Mouse (Mus musculus) megakaryocyte, adult 5-6 weeks (primary cell): ENCODE results near the gene Cdh3. TPM values are rescaled to one million over a fixed set of nuclear protein-coding genes. Genes with fewer than 3 reads are reported as not detected.

ENCODE experiments used
- ATAC-seq: 2 replicates; pipeline ENCODE4 v1.8.0; 2016; ENCODE audit warnings: mild to moderate bottlenecking, inconsistent platforms; ENCODE audit not compliant: poor library complexity, severe bottlenecking
- total RNA-seq, 2 experiments: library from RNA; stranded (forward) in 1 of 2; stranded (reverse) in 1 of 2; fragments of 153-499, 151-499 nt in 1 of 2; fragments of 221-1000, 200-1000 nt in 1 of 2; gene quantifications; 2 replicates each; pipeline versions ENCODE4 v1.2.3 to v1.2.4; 2015 to 2017

Cdh3 gene
- total RNA-seq (2015) (not detected in 2 replicates), total RNA-seq (2017) (not detected in 2 replicates)

DNA sequence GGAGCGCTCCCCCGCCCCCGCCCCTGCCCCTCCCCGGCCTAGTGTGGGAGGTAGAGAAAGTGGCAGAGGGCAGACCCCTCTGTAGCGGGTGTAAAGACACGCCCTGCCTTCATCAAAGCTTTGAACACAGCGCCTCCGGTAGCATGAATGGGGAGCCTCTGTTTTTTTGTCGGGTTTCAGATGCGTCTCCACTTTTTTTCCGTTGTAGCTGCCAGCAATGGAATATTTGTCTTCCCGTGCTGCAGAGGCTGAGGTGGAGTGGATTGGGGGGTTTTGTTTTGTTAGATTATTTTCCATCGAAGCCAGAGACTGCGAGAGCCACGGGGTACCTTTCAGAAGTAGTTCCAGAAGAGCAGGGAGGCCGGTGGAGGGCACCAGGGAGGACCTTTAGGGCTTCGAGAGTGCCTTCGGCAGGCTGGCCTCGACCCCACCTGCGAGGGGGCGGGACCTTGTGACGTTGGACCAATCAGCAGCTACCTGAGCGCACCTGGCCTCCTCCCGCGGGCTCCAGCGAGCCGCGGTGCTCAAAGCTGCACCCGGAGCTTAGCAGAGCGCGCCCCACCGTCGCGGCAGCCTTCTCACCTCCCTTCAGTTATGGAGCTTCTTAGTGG is at the start of gene Cdh3:
Gene Cdh3, plus strand, starts transcription at position 527 of the 611 bp plus-strand sequence.
- no peak for ATAC-seq

DNA sequence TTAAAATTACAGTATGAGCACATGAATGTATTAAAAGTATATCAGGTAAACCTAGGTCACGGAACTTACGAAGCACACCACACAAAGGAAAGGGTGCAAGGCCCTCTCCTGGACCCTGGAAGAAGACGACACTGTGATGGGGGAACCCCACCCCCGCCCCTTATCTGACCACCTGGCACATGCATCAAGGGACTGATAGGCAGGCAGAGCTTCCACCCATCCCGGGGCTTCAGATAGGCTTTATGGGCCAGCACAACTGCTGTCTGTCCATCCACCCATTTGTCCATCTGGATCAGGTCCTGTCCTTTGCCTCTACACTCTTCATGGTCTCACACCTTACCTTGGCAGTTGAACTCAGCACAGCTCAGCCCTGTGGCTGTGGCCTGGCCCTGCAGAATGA is 48.6 kb upstream of the Cdh3 start:
- no peak for ATAC-seq

DNA sequence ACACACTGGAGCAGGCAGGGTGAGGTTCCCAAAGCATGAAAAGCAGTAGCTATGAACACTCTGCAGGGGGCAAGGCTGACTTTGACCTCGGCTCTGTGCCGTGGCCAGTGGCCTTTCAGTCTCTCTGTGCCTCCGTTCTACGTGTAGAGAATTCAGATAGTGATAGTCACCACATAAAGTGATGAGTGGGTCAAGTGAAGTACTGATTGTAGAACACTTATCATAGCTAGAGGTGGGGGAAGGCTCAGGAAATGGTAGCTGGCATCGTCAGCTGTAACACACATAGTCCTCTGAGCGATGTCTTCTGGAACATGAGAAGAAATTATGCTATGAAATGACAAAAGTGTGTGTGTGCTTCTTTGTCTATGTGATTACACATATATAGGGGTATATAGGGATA is 46.9 kb upstream of the Cdh3 start:
- no peak for ATAC-seq

DNA sequence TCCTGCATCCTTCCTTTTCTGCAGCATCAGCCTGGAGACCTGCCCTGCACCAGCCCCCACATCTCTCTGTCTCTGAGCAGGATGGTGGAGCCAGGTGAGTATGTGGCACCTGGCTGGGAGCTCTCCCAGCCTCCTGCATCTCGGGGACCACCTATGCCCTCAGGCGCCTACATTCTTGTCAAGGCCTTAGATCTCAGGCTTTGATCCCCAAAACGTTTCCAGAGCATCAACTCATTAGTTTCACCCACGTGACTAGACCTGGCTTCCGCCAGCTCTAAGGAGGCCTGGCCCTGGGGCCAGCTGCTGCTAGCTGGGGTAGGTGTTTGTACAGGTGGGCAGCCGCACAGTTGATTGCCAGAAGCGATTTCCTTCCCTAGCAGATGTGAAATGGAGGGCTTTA is 41.2 kb upstream of the Cdh3 start:
- ATAC-seq, result no peak

DNA sequence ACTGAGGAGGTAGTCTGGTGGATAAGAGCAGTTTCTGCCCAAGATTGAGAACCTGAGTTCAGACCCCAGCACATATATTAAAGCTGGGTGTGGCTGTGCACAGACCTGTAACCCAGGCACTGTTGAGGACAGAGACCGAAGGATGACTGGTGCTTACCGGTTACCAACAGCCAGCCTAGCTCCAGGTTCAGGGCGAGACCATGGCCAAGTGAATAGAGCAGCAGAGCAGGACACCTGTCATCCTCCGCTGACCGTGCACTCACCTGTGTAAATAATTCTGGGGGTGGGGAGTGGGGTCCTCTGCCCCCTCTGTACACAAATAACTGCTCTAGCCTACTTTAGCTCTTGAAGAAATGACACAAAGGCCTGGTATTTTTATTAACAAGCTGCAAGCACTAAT is 36.7 kb upstream of the Cdh3 start:
- ATAC-seq, result no peak

DNA sequence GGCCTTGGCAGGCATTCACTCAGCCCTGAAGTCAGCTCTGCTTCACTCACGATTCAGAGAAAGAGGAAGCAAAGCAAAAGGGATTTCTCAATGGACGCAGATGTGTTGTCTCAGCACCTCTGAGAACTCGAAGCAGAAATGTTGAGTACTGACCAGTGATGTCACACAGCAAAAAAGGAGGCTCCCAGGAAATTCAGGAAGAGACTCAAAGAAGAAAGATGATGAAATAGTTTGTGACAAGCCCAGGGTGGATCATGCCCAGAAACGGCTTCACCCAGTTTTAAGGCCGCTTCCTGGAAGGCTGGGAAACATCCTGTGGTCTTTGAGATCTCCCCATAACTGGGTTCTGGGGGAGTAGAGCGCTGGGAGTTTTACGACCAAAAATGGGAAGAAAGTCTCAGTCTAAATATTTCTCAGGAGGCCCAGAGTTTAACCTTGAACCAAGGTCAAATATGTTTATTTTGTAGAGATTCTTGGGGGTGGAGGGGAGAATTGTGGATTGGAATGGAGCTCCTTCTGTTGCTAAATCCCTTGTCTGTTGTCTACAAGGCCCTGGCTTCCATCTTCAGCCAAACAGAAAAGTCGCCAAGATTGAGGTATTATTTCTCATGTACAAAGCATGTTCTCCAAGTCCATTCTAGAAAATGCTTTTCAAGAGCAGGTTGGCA is 10.5 kb upstream of the Cdh3 start, which contains the start of gene 6030452D12Rik:
Gene 6030452D12Rik, plus strand, starts transcription at position 505 of the 668 bp plus-strand sequence.
- peak; percentile 91 for ATAC-seq

DNA sequence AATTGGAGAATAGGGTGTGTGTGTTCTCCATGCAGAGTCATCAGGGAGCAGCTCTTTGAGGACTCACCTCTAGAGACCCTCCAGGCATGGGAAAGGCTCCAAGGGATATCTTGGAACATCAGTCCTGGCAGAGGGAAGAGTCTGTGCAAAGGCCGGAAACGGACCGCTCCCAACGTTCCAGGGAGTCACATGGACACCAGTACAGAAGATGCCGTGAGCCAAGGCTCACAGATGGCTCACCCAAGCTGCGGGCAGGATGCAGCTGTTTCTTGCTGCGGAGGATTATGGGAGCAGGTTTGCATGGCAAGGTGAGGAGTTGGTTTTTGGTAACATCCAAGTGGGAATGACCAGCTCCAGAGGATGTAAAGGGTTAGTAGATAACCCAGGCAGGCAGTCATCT is 6.5 kb upstream of the Cdh3 start:
- no peak for ATAC-seq

DNA sequence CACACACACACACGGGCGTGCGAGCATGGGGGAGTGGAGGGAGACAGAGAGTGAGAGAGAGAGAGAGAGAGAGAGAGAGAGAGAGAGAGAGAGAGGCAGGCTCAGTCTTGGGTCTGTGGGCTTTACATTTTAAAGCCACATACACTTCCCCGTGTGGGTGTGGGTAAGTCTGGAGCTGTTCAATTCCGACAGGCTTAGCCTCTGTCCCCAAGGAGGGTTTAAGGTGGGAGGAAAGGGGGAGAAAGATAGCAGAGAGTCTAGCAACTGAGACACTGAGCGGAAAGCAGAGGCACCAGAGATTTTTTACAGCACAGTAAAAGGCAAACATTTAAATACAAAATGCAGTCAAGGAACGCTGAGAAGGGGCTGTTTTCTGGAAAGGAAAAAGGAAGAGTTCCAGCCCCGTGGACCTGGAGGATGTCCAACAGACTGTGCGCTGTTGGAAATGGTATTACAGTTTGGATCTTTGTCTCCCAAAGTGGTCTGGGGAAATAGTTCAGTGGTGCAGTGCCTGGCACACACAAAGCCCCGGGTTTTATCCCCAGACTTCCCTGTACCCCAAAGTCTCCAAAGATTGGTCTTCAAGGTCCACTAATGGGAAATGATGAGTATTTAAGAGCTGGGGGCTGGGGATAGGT is 5.2 kb upstream of the Cdh3 start:
- no peak for ATAC-seq

DNA sequence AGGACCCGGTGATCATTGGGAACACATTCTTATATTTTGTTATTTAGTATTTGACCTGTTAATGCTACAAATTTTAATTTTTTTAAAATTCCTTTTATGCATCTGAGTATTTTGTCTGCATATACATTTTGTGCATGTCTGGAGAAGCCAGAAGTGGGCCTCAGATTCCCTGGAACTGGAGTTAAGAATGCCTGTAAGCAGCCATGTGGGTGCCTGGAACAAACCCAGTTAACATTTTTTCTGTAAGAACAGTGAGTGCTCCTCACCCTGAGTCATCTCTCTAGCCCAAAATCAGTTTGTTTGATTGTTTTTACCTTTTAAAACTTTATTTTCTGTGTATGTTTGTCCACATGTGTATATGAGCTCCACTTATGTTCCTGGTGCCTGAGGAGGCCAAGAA is 4.6 kb upstream of the Cdh3 start:
- no peak for ATAC-seq

DNA sequence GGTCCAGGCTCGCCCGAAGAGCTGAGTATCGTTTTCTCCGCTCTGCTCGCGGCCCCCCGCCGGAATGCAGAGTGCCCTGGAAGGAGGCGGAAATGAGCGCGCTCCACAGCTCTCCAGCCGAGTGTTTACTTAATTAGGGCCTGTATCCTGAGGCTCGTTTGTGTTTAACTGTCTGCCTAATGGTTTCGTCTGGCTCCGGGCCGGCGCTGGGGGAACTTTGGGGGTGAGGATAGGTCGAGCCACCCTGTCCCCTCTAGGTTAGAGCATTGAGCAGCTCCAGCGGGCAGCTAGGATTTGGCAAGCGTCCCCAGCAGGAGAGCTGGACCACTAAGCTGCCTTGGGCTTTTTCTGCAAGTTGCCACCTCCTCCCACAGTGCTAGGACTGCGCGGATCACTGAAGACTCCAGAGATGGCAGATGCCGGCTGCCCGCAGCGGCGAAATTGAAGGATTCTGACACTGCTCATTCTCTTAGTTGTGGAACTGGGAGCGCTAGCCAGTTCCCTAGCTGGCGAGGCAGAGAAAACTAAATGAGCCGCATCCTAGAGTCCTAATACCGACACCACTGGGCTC is 2.8 kb upstream of the Cdh3 start:
- ATAC-seq, result no peak

DNA sequence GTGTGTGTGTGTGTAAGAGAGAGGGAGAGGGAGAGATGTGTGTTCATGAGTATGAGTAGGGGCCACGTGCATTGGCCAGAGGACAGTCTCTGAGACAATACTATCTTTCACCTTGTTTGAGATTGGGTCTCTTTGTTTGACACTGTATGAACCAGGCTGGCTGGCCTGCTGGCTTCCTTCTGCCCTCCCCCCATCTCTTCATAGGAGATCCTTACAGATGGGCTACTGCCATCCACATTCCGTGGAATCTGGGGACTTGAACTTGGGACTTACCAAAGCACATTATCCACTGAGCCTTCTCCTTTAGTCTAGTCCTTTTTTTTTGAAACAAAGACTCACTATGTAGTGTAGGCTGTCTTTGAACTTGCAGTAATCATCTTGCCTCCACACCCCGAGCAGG is 2.2 kb upstream of the Cdh3 start:
- no peak for ATAC-seq

DNA sequence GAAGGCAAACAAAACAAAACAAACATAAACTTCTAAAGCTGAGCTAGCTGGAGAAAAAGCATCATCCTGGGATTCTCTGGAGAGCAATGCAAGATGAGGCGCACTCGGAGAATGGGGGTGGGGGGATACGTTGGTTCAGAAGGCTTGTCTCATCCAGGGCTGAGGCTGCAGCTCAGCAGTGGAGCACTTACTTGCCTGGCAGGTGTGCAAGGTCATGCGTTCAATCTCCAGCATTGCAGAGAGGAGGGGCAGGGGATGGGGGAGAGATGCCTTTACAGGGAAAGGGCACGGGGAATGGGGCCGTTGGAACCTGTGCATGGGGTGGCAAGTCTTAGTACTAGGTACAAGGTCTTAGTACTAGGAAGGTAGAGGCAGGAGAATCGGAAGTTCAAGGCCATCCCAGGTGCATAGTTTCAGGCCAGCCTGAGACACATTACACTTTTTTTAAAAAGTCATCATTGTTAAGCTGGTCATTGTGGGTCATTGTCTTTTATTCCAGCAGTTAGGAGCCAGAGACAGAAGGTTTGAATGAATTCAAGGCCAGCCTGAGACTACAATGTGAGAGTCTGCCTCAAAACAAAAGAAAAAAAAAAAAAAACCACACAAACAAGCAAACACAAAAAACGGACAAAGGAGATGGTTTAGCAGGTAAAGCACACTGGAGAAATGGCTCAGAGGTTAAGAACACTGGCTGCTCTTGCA is 1.5 kb upstream of the Cdh3 start:
- ATAC-seq, result no peak

DNA sequence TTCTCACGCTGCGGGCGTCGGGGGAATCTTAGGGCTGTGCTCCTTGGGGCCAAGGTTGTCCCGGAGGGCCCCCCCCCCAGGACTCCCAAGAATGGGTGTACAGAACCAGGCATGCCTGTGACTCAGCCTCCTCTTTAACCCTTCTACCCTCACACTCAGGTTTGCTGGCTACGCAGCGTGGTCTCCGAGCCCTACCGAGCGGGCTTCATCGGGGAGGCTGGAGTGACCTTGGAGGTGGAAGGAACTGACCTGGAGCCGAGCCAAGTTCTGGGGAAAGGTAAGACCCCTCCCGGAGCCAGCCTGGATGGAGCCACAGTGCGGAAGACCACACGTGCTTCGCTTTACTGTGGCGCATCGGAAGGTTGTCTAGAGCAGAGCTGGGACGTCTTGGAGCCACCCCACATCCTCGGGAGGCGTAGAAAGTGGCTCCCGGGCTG is 392 bp downstream of the Cdh3 start:
- no peak for ATAC-seq

DNA sequence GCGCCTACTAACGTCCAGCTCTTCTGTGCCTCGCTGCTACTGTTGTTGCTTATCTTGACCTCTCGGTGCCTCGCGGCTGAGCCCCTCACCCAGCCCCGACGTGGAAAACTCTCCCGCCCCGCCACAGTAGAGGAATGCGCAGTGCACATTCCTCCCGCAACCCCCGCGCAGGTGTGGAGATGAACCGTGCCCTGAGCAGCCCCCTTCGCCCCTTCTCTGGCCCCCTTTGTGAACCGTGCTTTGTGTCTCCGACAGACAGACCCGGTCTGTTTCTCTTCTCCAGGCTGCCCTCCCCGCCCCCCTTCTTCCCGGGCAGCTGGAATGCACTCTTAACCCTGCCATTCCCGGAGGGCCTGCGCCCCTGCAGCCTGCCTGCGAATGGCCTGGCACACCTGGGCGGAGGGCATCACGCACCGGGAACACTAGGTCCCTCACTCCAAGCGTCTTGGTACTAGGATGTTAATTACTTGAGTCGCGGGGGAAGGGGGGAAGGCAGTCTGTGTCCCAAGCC is 895 bp downstream of the Cdh3 start:
- ATAC-seq, result no peak

DNA sequence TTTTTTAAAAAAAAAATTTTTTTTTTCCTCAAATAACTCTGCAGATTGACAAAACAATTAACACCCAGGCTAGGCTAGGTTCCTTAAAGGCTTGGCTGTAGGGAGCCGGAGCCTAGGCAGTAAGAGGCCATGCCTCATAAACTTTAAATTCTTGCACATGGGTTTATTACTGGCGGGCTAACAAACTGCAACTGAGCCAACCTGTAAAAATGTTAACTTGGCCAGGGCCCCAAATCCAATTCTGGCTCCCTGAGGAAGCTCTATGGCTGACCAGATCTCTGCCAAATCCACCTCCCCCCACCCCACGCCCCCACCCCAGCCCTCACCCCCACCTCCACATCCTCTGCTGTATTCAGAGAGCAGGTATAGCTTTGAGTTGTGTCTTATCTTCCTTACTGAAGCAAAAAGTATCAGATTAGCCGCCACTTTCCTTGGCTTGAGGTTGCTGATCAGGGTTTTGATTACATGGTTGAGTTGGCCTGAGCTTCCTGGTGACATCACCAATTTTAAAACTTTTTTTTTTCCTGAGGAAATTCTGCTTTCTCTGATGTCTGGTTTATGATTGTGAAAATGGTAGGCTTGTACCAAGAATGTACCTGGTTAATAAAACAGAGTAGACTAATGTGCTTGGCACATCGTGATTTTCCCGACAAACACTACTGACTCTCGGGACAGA is 1.9 kb downstream of the Cdh3 start:
- ATAC-seq, result no peak

DNA sequence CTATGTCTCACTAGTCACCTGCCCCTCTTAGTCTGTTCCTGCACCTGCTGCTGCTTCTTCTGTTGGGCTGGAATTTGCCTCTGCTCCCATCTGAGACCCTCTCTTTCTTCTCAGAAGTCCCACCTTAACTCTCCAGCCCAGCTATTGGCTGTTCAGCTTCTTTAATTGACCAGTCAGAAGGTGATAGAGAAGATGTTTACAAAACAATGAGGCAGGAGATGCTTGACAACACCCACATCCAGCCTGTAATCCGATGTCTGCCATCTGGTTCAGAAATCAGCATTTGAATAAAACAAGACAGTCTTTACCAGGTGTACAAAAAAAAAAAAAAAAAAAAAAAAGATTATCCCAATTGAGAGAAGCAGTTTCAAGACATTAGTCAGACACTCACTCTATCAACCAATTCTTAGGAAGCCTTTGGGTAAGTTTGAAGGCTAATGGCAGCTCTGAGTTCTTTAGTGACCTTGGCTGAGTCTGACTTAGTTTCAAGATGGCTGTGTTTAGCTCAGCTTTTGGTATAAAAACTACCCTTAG is 5.3 kb downstream of the Cdh3 start:
- ATAC-seq, result no peak

DNA sequence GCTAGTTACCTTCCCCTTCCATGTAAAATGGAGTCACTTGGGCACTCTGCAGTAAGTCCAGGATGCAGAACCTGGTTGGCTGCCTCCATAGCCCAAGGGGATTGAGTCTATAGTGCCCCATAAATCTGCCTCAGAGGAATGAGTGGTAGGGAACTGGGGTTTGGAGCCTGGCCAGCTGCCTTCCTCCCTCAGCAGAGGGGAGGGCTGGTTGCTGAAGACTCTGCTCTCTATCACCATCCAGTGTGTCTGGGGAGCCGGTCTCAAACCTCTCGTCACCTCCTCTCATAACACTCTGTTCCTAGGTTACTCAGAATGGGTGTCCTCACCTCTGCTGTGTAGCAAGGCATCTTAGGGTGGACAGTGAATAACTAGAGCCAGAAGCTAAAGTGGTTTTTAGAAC is 5.9 kb downstream of the Cdh3 start:
- ATAC-seq, result no peak

DNA sequence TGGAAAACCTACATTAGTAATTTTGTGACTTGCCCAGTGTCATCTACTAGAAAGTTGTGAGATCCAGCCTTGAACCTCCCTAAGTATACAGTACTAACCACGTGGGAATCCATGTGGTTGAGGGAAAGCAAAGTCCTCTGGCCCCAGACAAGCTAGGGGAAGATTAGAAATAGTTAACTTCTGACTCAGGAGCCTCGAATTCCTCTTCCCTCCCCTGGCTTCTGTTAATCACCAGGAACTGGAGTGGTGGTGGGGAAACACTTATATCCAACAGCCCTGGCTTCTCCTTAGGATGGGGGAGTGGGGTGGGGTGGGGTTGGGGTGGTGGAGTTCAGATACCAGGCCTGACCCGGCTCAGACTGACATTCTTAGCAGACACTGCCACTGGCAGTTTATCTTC is 8.1 kb downstream of the Cdh3 start:
- ATAC-seq, result no peak

DNA sequence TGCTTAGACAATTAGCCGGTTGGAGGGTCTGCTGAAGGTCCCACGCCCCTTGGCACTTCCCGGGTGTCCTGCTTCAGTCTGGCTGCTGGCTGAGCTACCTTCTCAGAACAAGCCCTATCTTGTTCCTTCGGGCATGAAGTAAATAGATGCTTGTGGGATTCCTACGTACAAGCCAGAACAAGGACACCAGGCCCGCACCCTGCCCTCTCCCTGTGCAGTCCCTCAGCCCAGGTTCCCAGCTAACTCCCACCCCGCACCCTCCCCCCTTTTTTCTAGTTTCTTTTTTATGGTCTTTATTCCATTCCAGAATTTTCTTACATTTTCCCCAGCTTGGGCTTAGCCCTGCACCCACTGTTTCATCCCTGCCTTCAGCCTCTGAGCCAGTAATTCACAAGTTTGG is 9.9 kb downstream of the Cdh3 start:
- ATAC-seq, result no peak

DNA sequence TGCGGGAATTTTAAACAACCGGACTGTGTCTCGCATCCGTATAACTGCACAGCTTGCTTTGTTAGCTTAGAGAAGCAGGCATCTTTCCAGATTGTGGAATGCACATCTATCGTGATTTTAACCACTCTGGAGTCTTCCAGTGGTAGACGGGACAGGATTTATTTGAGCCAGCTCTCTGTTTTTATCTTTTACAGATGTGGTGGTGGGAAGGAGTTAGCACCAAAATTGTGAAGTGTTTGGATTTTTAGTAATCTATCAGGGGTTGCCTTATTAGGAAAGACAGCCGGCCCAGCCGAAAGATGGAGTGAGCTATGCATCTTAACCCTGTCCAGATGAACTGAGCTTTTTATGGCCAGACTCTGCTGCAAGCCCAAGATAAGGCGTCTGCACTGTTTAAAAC is 11.2 kb downstream of the Cdh3 start:
- ATAC-seq, result no peak
